Mouse (Mus musculus) thymus, adult 18-20 months (tissue): ENCODE data around the gene Golph3.

Experiments
- DNase-seq, 2 experiments: peaks; one replicate each; pipeline ENCODE4 v3.0.0; 2022; ENCODE audit warnings: mixed read lengths in 2 of 2

The Golph3 gene

GRCm38 (mm10) chr15:12319889-12320288 lies 1.4 kb upstream of the Golph3 start:
- DNase-seq: no peak

- DNase-seq: no peak
Observed at GRCm38 (mm10) chr15:12320441-12321090, 684 bp upstream of the Golph3 start.

GRCm38 (mm10) chr15:12321788-12322621 lies 755 bp downstream of the Golph3 start, which contains the start of gene 1810049J17Rik:
Gene 1810049J17Rik (minus strand): TSS chr15:12321899.
- peak; percentile 38 to 41 for DNase-seq

- no peak for DNase-seq
Observed at GRCm38 (mm10) chr15:12322676-12323402, 1.6 kb downstream of the Golph3 start.

GRCm38 (mm10) chr15:12324326-12324725 lies 3.1 kb downstream of the Golph3 start:
- DNase-seq: no peak

DNA sequence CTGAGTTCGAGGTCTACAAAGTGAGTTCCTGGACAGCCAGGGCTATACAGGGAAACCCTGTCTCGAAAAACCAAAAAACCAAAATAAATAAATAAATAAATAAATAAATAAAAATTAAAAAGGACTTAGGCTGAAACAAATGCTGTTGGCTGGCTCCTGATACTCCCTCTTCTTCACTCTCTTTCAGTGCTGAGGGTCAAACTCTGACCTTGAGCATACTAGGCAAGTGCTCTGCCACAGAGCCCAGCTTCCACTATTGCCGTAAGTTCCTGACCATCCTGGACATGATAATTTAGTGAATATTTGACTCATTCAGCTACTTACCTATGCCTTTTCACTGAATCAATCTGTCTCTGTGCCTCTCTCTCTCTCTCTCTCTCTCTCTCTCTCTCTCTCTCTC lies 9.1 kb downstream of the Golph3 start:
- DNase-seq: no peak

DNA sequence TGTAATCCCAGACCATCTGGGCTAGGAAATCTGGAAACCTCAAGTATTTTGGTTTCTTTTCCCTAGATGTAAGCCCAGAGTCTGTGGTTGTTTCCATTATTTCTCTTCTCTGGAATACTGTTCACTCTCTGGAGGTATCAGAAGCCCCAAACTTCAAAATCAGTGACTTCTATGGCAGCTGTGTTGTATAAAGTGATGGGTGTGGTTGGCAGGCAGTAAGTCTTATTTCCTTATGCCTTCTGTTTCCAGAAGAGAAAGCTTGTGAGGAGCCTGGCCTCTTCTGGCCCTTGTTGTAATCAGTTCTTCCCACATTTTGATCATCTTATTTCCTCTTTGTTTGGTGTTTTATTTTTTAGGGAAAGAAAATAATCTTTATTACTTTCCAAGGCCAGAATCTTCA lies 9.6 kb downstream of the Golph3 start:
- DNase-seq: no peak

DNA sequence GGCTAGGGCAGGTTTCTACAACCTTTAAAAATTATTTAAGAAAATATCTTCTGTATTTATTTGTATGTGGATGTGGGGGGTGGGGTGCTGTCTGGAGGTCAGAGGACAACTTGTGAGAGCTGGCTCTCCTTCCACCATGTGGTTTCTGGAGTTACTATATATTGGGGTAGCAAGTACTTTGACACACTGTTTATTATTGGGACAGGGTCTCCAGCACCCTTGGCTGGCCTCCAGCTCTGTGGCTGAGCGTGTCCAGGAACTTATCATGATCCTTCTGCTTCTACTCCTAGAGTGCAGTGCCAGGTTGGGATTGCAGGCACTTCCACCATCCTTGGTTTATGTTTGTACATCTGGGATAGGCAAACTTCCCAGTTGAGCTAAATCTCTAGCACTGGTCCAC lies 10.1 kb downstream of the Golph3 start:
- no peak for DNase-seq

- DNase-seq: no peak
Observed at GRCm38 (mm10) chr15:12334381-12334780, 13.1 kb downstream of the Golph3 start.

DNA sequence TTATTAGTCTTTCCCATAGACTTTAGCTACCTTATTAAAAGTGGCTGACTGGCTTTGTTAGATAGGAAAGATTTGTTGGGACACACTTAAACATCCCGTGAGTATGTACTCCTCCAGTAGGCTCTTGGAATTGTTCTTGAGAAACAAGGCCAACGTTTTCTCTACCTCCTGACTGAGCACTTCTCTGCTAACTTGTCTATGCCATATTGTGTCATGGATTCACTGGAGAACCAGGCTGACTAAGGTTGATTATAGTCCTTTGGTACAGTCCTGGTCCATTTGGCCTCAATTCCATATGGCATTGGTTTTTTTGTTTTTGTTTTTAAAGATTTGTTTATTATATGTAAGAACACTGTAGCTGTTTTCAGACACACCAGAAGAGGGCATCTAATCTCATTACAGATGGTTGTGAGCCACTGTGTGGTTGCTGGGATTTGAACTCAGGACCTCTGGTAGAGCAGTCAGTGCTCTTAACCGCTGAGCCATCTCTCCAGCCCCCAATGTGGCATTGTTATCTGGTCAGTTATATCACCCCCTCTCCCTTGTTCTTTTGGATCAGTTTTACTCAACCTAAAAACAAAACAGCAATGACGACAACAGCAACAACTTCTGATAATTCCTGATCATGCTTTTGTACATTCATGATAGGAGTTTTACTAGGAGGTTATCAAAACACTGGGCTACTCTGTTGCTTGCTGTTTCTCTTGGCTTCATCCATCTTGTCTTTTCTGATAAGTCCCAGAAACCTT lies 16.0 kb downstream of the Golph3 start:
- no peak for DNase-seq

DNA sequence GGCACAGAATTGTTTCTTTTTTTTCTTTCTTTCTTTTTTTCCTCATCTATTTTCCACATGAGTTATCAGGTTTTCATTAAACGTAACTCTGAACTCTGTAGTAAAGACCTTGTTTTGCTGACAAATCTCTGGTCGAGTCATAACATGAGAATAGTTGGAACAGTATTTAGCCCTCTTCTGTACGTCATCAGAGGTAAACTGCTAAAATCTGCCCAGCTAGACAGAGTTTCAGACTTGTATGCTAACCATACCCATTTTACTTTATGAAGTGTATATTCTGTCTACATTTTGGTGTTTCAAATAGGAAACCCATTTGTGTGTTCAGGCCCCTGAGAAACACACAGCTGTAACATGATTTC lies 16.5 kb downstream of the Golph3 start:
- DNase-seq: no peak

DNA sequence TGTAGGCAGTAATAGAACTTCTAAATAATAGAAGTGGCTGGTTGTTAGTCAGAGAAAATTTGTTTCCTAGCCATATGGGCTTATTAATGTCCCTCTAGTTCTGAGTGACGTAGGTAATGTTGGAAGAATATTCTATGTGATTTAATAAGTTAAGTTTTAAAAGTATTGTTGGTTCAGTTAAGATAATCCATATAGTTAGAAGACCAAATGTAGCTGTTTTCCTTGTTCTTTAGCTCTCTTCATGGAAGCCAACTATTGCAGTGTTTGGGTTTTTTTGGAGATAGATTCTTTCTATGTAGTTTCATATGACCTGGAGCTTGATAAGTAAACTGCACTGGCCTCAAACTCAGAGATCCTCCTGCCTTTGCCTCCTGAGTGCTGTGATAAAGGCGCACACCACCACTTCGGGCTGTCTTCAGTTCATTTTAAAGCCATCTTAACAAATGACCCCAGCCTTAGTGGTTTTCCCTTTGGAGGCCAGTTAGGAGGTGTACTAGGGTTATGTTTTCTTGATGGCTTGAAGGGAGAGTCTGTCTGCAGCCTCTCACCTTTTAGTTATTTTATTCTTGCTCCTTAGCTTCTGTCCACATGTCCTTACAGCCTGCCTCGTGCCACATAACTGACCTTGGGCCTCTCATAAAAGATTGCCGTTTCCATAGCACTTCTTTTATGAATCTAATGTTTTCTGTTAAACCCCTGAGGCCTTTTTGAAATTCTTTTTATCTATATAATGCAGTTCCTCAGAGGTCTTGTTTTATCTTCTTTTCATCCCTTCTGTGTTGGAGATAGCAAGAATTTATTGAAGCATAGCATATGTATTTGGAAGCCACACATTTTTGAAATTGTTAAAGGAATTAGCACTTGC lies 19.5 kb downstream of the Golph3 start:
- DNase-seq: no peak

DNA sequence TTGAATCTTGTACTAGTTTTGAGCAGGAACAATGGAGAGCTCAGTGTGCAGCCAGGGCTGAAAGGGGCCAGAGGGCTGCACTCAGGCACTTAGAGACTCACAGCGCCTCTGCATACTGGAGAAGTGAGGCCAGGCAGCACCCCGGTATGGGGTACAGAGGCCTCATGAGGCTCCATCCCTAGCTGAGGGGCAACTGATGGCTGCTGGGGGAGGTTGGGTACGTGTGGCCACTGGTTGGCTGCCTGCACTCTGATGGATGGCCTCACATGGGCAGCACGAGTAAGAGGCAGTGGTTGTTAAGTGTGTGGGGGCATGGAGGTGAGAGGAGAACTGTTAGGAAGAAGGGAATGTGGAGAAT lies 20.1 kb downstream of the Golph3 start:
- DNase-seq: no peak

DNA sequence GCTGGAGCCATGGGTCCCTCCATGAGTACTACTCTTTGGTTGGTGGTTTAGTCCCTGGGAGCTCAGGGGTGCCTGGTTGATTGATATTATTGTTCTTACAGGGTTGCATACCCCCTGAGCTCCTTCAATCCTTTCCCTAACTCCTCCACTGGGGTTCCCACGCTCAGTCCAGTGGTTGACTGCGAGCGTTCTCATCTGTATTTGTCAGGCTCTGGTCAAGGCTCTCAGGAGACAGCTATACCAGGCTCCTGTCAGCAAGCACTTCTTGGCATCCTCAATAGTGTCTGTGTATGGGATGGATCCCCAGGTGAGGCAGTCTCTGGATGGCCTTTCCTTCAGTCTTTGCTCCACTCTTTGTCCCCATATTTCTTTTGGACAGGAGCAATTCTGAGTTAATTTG lies 25.7 kb downstream of the Golph3 start:
- no peak for DNase-seq

GRCm38 (mm10) chr15:12348950-12349349 lies 27.7 kb downstream of the Golph3 start:
- DNase-seq: no peak

- DNase-seq: no peak
Observed at GRCm38 (mm10) chr15:12349840-12350239, 28.6 kb downstream of the Golph3 start.

GRCm38 (mm10) chr15:12351470-12351869 lies 30.2 kb downstream of the Golph3 start:
- DNase-seq: no peak

DNA sequence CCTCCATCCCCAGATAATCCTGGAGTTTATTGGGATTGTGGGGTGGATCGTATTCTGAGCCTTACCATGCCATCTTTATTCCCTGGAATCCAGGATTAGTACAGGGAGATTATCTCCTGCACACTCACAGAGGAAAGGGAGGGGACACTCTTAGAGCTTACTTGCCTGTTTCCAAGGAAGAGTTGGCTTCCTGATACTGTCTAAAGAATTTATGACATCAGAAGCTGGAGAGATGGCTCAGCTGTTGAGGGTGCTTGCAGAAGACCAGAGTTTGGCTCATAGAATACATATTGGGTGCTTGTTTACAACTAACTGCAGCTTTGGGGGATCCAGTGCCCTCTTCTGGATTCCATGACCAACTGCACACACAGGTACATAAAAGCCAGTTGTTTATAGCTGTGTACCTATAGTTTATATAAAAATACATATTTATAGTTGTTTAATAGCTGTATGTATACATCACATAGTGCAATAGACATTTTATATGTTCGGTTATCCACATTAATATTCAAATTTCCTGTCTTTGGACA lies 33.1 kb downstream of the Golph3 start:
- no peak for DNase-seq

DNA sequence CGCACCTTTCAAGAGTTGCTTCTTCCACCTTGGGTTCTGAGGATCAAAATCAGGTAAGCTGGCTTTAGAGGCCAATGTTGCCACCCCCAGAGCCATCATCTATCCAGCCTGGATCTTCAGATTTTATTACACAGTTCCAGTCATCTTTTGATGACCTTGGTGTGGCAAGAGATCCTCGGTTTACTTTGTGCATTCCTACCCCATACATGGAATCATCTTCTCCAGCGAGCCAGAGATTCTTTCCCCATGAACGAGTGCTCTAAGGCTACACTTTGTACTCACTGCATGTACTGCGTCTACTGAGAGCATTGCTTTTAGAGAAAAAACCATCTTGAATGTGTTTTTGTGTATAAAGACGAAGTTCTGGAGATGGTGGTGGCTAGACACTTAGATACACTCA lies 34.0 kb downstream of the Golph3 start:
- no peak for DNase-seq

GRCm38 (mm10) chr15:12355907-12356306 lies 34.7 kb downstream of the Golph3 start:
- no peak for DNase-seq

DNA sequence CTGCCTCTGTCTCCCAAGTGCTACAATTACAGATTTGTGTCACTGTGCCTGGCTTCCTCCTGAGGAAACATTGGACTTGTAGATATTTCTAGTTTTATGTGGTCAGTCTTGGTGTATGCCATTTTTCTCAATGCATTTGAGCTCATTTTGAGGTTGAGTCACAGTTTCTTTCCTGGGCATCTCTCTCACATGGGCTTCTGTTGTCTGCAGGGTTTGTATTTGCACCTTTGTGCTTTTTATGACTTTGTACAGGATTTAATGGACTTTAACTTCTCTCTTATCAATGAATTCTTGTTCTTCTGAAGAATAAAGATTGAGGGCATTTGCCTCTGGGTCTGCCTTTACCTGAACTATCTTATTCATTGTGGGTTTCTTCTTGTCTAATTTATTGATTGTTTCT lies 36.2 kb downstream of the Golph3 start:
- DNase-seq: no peak

GRCm38 (mm10) chr15:12358384-12358783 lies 37.1 kb downstream of the Golph3 start:
- no peak for DNase-seq
